In genomic region chr13:62854666-62855065, GRCm38 (mm10) we compare ENCODE assay signal across 9 mouse cellular contexts. TPM values are rescaled to one million over a fixed set of nuclear protein-coding genes. Genes with fewer than 3 reads are reported as not detected.
DNase-seq lines count a peak whose midpoint lies in the region; ATAC-seq and TF ChIP-seq lines count a peak whose summit lies in the region.
"Had no signal": no experiment of that assay in that cellular context is flagged by ENCODE, and none has a peak within 500 bp of the region (broad histone marks: within the 10 kb centered on the region; RNA-seq: fewer than 3 reads in every experiment).

No protein-coding gene starts in this region.

- no peak overlapping the region for H3K4me3 ChIP-seq in G1E (ENCODE audit: low read depth, low read length)
- no peak overlapping the region for H3K4me3 ChIP-seq in hindbrain, embryonic 15.5 days
- H3K4me3 ChIP-seq: liver, embryonic 15.5 days had no signal

- peaks cover 51% of the 10 kb centered on the region for H3K9me3 ChIP-seq in G1E (replicated peaks)
- no peaks in the 10 kb centered on the region for H3K9me3 ChIP-seq in hindbrain, embryonic 15.5 days
- H3K9me3 ChIP-seq: liver, embryonic 15.5 days had no signal

- TF ChIP-seq CTCF in G1E (IDR thresholded peaks at IDR 0.05; ENCODE audit: low read depth, low read length), result peak; percentile 65

- peak overlapping the region; percentile 45 for H3K4me2 ChIP-seq in hindbrain, embryonic 15.5 days
- H3K4me2 ChIP-seq: liver, embryonic 15.5 days had no signal

- no peaks in the 10 kb centered on the region for H3K27me3 ChIP-seq in G1E (ENCODE audit: insufficient read depth, low read length)
- H3K27me3 ChIP-seq in hindbrain, embryonic 15.5 days, result no peaks in the 10 kb centered on the region

- no peaks in the 10 kb centered on the region for H3K36me3 ChIP-seq in G1E (replicated peaks)
- H3K36me3 ChIP-seq in hindbrain, embryonic 15.5 days, result no peaks in the 10 kb centered on the region
- H3K36me3 ChIP-seq: liver, embryonic 15.5 days had no signal

- H3K9ac ChIP-seq in hindbrain, embryonic 15.5 days, result no peak overlapping the region
- H3K9ac ChIP-seq: liver, embryonic 15.5 days had no signal

- WGBS in hindbrain, embryonic 15.5 days, result 9% methylated on average over 15 of the region's 15 CpGs

- no peaks in the 10 kb centered on the region for H3K4me1 ChIP-seq in G1E (ENCODE audit: insufficient read depth, low read depth, low read length)
- 0 out of 2 replicates have a peak, but pooled peaks cover 2% of the 10 kb centered on the region for H3K4me1 ChIP-seq in hindbrain, embryonic 15.5 days (replicated peaks)

- ATAC-seq in G1E (ENCODE audit: extremely low read depth, insufficient number of reproducible peaks, low FRiP score, poor library complexity, severe bottlenecking), result no peak
- no peak for ATAC-seq in hindbrain, embryonic 15.5 days (ENCODE audit: low FRiP score, low read depth)
- ATAC-seq in megakaryocyte-erythroid progenitor cell, adult 5-6 weeks (replicated peaks; ENCODE audit: low FRiP score, low TSS enrichment, poor library complexity, severe bottlenecking), result 0 out of 2 replicates have a peak, but pooled peaks have one; percentile 16

- no peak for DNase-seq in G1E (ENCODE audit: low spot score)
- peak; percentile 46 for DNase-seq in c-Kit-positive CD71-negative TER-119-negative erythroid progenitor cells, embryonic 14.5 days (ENCODE audit: low read depth)
- DNase-seq in forelimb bud, embryonic 11.5 days (ENCODE audit: low read depth, low spot score), result peak; percentile 63
- DNase-seq in left cerebral cortex, adult 18-20 months (ENCODE audit: low spot score in 2 of 2), result peak; percentile 61 to 85
- DNase-seq in right cerebral cortex, postnatal 25 days, result peak; percentile 45
- peak; percentile 44 for DNase-seq in yolk sac, embryonic 10.5 days (ENCODE audit: low spot score)

- H3K27ac ChIP-seq in hindbrain, embryonic 15.5 days (replicated peaks), result no peak overlapping the region
- H3K27ac ChIP-seq: liver, embryonic 15.5 days had no signal

RNA-seq across cellular contexts. Expression of gene Fbp2, which starts 3.6 kb away (rescaled TPM):
- total RNA-seq in G1E (2014; fragmentation: Nextera tagmentation) (not detected in 2 replicates), G1E (2017) (not detected in 2 replicates)
- polyA plus RNA-seq in G1E (2012), result not detected in 2 replicates
- polyA plus RNA-seq in hindbrain, embryonic 15.5 days (2015; fragmentation: Nextera tagmentation; extraction: Ambion mirVana), result 0.69 and 1.2 TPM in 2 replicates
- not detected for total RNA-seq in left cerebral cortex, adult 18-20 months (2021)
- total RNA-seq in megakaryocyte-erythroid progenitor cell, adult 5-6 weeks (2014; fragmentation: Nextera tagmentation), result not detected in 2 replicates
- total RNA-seq in megakaryocyte-erythroid progenitor cell, adult 5-6 weeks (2017), result not detected in 2 replicates

RNA-seq across cellular contexts. Expression of gene Fbp1, which starts 33.4 kb away (rescaled TPM):
- total RNA-seq in G1E (2014; fragmentation: Nextera tagmentation) (not detected in 2 replicates), G1E (2017) (not detected in 2 replicates)
- not detected in 2 replicates for polyA plus RNA-seq in G1E (2012)
- polyA plus RNA-seq in hindbrain, embryonic 15.5 days (2015; fragmentation: Nextera tagmentation; extraction: Ambion mirVana), result 0.49 and 0.59 TPM in 2 replicates
- total RNA-seq in left cerebral cortex, adult 18-20 months (2021), result 1 to 10 TPM in 1 of 2 experiments, under 1 TPM in 1; 0.70 to 1.3 TPM
- not detected in 2 replicates for total RNA-seq in megakaryocyte-erythroid progenitor cell, adult 5-6 weeks (2014; fragmentation: Nextera tagmentation)
- total RNA-seq in megakaryocyte-erythroid progenitor cell, adult 5-6 weeks (2017), result 0.70 TPM in 1 of 2 replicates, not detected in the other
